Mouse (Mus musculus): ENCODE measurements around the gene Rfpl4. TPM values are rescaled to one million over a fixed set of nuclear protein-coding genes. Genes with fewer than 3 reads are reported as not detected.

Gene Rfpl4
- polyA plus RNA-seq, 1 experiment from 2014 or later: not detected

DNA sequence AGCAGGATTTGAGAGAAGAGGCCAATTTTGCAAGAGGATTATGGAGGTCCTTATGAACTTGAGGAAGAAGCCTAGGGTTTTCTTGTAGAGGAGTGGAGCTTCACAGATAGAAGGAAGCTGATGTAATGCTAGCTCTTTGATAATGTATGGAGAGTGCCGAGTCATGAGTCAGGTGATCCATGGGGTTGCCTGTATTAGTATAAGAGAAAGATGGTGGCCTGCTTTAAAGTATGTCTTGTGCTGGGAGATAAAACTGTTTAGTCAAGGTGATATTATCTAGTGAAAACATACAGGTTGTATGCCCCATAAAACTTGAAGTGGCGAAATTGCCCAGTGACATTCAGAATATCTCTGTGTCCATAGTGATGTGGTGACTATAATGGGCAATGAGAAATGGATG lies 39.8 kb downstream of the Rfpl4 start:
- WGBS: 71% methylated on average over 2 of the region's 2 CpGs
- H3K36me3 ChIP-seq (ENCODE audit: control insufficient read depth, insufficient read depth, low read length): peaks cover 70% of the 10 kb centered on the region

DNA sequence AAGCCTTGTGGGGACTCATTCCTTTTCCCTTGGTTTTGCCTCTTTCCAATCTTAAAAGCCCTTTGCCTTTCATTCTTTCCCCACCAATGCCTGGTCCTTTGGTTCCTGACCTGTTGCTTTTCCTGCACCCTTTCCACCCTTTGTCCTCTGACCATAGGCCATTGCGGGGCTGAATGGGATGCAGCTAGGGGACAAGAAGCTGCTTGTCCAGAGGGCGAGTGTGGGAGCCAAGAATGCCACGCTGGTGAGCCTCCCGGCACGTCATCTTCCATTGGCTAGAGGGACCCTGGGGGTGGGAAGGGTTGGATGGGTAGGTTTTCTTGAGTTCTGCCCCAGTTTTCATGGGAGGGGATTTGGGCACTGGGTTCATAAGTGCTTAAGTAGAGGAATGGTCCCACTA lies 41.8 kb downstream of the Rfpl4 start:
- WGBS: 92% methylated on average over 5 of the region's 5 CpGs
- no peaks in the 10 kb centered on the region for H3K4me1 ChIP-seq (replicated peaks; ENCODE audit: control insufficient read depth, insufficient read depth, low read length)
- H3K9me3 ChIP-seq (ENCODE audit: control insufficient read depth, low read length): no peaks in the 10 kb centered on the region
- no peak for DNase-seq (ENCODE audit: low spot score)
- H3K9ac ChIP-seq (ENCODE audit: low read length): no peak overlapping the region
- ATAC-seq (replicated peaks; ENCODE audit: low FRiP score, low TSS enrichment, low read depth): no peak
- H3K4me3 ChIP-seq (ENCODE audit: low read depth, low read length): no peak overlapping the region
- no peaks in the 10 kb centered on the region for H3K27me3 ChIP-seq (replicated peaks; ENCODE audit: control insufficient read depth, insufficient read depth, low read length)
- H3K4me2 ChIP-seq (ENCODE audit: low read length): no peak overlapping the region
- no peak overlapping the region for H3K27ac ChIP-seq (ENCODE audit: low read depth)
- peaks cover 90% of the 10 kb centered on the region for H3K36me3 ChIP-seq (ENCODE audit: control insufficient read depth, insufficient read depth, low read length)

More for the DNA sequence above, 39.8 kb downstream of the Rfpl4 start:
- Histone ChIP-seq H3K27ac (ENCODE audit: low read depth) (no peak overlapping the region), H3K9me3 (ENCODE audit: control insufficient read depth, low read length) (no peaks in the 10 kb centered on the region), H3K4me3 (ENCODE audit: low read depth, low read length) (no peak overlapping the region), H3K4me2 (ENCODE audit: low read length) (no peak overlapping the region), H3K9ac (ENCODE audit: low read length) (no peak overlapping the region), H3K4me1 (replicated peaks; ENCODE audit: control insufficient read depth, insufficient read depth, low read length) (peaks cover 7% of the 10 kb centered on the region), H3K27me3 (replicated peaks; ENCODE audit: control insufficient read depth, insufficient read depth, low read length) (no peaks in the 10 kb centered on the region)
- DNase-seq (ENCODE audit: low spot score) (no peak), ATAC-seq (replicated peaks; ENCODE audit: low FRiP score, low TSS enrichment, low read depth) (no peak)

DNA sequence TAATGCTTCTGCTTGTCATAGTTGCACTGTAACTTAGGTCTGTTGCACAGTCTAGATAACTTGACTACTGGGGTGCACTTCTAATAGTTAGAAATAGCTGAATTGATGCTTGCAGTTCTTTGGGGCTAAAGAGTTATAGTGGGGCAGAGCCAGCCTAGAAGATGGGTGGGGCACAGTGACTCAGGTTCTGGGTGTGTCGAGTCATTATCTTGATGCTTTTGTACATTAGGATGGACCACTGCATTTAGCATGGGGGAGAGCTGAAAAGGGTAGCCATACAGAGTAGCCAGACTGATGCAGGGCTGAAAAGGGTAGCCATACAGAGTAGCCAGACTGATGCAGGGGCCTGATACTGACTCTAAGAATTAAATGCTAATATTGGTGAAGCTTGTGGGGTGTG lies 43.2 kb downstream of the Rfpl4 start:
- peaks cover 97% of the 10 kb centered on the region for H3K36me3 ChIP-seq (ENCODE audit: control insufficient read depth, insufficient read depth, low read length)

DNA sequence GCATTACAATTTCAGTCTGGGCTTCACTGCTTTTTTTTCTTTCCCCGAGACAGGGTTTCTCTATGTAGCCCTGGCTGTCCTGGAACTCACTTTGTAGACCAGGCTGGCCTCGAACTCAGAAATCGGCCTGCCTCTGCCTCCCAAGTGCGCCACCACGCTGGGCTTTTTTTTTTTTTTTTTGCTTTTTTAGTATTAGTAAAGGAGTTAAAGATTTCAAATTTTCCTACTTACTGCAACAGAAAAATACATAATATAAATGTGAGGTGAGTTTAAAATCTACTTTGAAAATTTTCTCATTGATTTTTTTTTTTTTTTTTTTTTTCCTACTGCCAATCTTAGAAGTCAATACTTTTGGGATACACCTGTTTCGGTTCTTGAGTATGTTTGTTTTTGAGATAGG lies 51.9 kb downstream of the Rfpl4 start:
- H3K9ac ChIP-seq (ENCODE audit: low read length): no peak overlapping the region
- peaks cover 41% of the 10 kb centered on the region for H3K36me3 ChIP-seq (ENCODE audit: control insufficient read depth, insufficient read depth, low read length)
- no peaks in the 10 kb centered on the region for H3K9me3 ChIP-seq (ENCODE audit: control insufficient read depth, low read length)
- no peaks in the 10 kb centered on the region for H3K27me3 ChIP-seq (replicated peaks; ENCODE audit: control insufficient read depth, insufficient read depth, low read length)
- no peak for DNase-seq (ENCODE audit: low spot score)
- 93% methylated on average over 6 of the region's 6 CpGs for WGBS
- H3K27ac ChIP-seq (ENCODE audit: low read depth): no peak overlapping the region
- no peak overlapping the region for H3K4me3 ChIP-seq (ENCODE audit: low read depth, low read length)
- no peak for ATAC-seq (replicated peaks; ENCODE audit: low FRiP score, low TSS enrichment, low read depth)
- H3K4me1 ChIP-seq (replicated peaks; ENCODE audit: control insufficient read depth, insufficient read depth, low read length): peaks cover 21% of the 10 kb centered on the region
- H3K4me2 ChIP-seq (ENCODE audit: low read length): no peak overlapping the region

More for the DNA sequence above, 43.2 kb downstream of the Rfpl4 start:
- H3K4me2 ChIP-seq (ENCODE audit: low read length): no peak overlapping the region
- H3K27me3 ChIP-seq (replicated peaks; ENCODE audit: control insufficient read depth, insufficient read depth, low read length): no peaks in the 10 kb centered on the region
- 81% methylated on average over 1 of the region's 1 CpGs for WGBS
- H3K4me3 ChIP-seq (ENCODE audit: low read depth, low read length): no peak overlapping the region
- ATAC-seq (replicated peaks; ENCODE audit: low FRiP score, low TSS enrichment, low read depth): no peak
- no peak overlapping the region for H3K27ac ChIP-seq (ENCODE audit: low read depth)
- DNase-seq (ENCODE audit: low spot score): no peak
- no peak overlapping the region for H3K9ac ChIP-seq (ENCODE audit: low read length)
- H3K9me3 ChIP-seq (ENCODE audit: control insufficient read depth, low read length): no peaks in the 10 kb centered on the region
- no peaks in the 10 kb centered on the region for H3K4me1 ChIP-seq (replicated peaks; ENCODE audit: control insufficient read depth, insufficient read depth, low read length)

DNA sequence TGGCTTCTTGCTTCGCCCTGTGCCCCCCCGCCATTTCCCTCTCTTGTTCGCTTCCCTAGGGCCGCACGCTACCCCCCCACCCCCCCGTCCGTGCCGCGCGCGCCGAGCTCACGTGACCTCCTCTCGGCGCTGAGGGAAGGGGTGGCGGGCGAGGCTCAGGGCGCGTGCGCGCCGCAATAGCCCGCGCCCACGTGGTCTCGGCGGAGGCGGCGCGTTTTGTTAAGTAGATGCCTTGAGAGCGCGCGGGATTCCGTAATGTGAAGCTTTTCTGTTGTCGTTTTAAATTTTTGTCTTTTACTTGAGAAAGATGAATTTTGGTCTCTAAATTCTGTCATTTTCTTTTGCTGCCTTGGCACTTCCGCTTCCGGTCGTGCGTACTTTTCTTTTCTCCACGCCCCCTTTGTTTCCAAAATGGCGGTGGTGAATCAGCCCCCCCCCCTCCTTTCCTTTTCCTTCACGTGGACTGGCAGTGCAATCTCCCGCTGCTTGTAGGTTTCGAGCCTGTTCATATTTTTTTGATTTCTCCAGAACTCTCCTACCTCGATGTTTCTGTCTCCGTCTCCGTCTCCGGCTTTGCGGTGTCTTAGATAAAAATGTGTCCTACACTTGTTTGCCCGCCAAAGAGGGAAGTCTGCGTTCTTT lies 54.3 kb downstream of the Rfpl4 start:
- peak overlapping the region; percentile 82 for H3K4me2 ChIP-seq (ENCODE audit: low read length)
- H3K9ac ChIP-seq (ENCODE audit: low read length): peak overlapping the region; percentile 98
- H3K4me3 ChIP-seq (ENCODE audit: low read depth, low read length): peak overlapping the region; percentile 80
- DNase-seq (ENCODE audit: low spot score) (peak; percentile 93), ATAC-seq (replicated peaks; ENCODE audit: low FRiP score, low TSS enrichment, low read depth) (peak; percentile 59)
- peaks cover 5% of the 10 kb centered on the region for H3K27me3 ChIP-seq (replicated peaks; ENCODE audit: control insufficient read depth, insufficient read depth, low read length)
- peaks cover 24% of the 10 kb centered on the region for H3K4me1 ChIP-seq (replicated peaks; ENCODE audit: control insufficient read depth, insufficient read depth, low read length)
- WGBS: under 1% methylated on average over 42 of the region's 51 CpGs
- H3K27ac ChIP-seq (ENCODE audit: low read depth): peak overlapping the region; percentile 100
- peaks cover 17% of the 10 kb centered on the region for H3K36me3 ChIP-seq (ENCODE audit: control insufficient read depth, insufficient read depth, low read length)
- no peaks in the 10 kb centered on the region for H3K9me3 ChIP-seq (ENCODE audit: control insufficient read depth, low read length)

DNA sequence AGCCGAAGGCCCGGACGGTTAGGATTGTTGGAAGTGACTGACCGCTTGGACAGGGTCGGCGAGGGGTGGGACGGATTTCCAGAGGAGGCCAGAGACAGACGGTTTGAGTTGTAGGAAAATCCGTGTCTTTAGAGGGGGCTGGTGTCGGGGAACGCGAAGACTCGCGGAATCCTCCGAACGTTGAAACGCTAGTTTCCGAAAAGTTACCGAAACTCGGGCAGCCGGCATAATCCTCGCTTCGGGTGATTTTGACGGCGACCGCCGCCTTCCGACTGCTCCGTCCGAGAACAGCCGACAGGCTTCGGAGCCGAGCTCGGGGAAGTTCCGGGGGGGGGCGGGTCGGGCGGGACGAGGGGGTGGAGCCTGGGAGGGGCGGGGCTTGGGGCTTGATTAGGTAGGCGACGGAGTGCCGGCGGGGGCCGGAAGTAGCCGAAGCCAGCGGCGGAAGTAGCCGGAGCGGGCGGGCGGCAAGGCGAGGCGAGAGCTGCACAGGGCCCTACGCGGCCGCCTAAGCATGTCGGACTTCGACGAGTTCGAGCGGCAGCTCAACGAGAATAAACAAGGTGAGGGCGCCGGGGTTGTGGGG lies 54.9 kb downstream of the Rfpl4 start, which contains the start of gene U2af2:
U2af2 (plus strand) TSS at position 370 of the 586 bp plus-strand sequence.
- Histone ChIP-seq H3K27ac (ENCODE audit: low read depth) (peak within 1 kb of the TSS; percentile 100), H3K27me3 (replicated peaks; ENCODE audit: control insufficient read depth, insufficient read depth, low read length) (peaks cover 11% of the 10 kb centered on the region), H3K4me2 (ENCODE audit: low read length) (peak within 1 kb of the TSS; percentile 82), H3K4me1 (replicated peaks; ENCODE audit: control insufficient read depth, insufficient read depth, low read length) (peaks cover 27% of the 10 kb centered on the region), H3K9me3 (ENCODE audit: control insufficient read depth, low read length) (no peaks in the 10 kb centered on the region), H3K4me3 (ENCODE audit: low read depth, low read length) (peak within 1 kb of the TSS; percentile 80), H3K9ac (ENCODE audit: low read length) (peak within 1 kb of the TSS; percentile 98), H3K36me3 (ENCODE audit: control insufficient read depth, insufficient read depth, low read length) (peaks cover 11% of the 10 kb centered on the region)
- DNase-seq (ENCODE audit: low spot score) (no peak), ATAC-seq (replicated peaks; ENCODE audit: low FRiP score, low TSS enrichment, low read depth) (peak; percentile 78)
- under 1% methylated on average over 65 of the region's 65 CpGs for WGBS

DNA sequence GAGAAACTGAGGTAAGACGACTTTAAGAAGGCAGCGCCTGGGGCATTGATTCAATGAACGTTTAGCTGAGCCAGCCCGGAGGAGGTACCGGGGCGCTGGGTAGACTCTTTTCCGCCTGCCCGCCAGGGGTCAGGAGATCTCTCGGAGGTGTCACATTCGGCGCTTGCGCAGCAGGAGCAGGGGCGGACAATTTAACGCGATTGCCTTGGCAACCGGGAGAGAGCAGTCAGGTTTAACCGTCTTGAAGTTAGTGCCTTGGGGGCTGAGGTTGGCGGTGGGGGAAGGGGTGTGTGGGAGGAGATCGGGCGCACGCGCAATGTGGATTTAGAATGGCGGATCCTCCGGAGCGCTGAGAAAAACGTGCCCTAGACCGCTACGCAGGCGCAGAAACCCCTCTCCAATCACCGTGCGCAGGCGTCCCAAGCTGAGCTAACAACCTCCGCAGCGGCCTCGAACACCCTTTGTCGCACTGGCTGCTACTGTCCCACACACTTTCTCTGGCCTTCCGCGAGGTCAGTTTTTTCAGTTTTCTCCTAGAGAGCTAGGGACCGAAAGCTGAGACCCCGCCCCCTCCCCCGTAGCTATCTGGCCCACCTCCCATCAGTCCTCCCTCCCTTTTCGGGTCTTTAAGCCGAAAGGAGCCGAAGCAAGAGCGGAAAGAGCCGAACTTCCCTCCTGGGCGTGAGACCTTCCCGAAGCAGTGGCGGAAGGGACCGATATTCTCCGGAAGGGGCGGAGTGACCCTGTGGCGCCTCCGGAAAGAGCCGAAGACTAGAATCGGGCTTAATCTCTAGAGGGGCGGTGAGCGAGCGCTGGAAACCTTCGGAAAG lies 55.6 kb downstream of the Rfpl4 start:
- under 1% methylated on average over 60 of the region's 60 CpGs for WGBS
- Histone ChIP-seq H3K4me2 (ENCODE audit: low read length) (peak overlapping the region; percentile 82), H3K9me3 (ENCODE audit: control insufficient read depth, low read length) (no peaks in the 10 kb centered on the region), H3K36me3 (ENCODE audit: control insufficient read depth, insufficient read depth, low read length) (peaks cover 4% of the 10 kb centered on the region; the same call in 1 of the 2 replicates), H3K27ac (ENCODE audit: low read depth) (peak overlapping the region; percentile 100), H3K27me3 (replicated peaks; ENCODE audit: control insufficient read depth, insufficient read depth, low read length) (peaks cover 17% of the 10 kb centered on the region), H3K9ac (ENCODE audit: low read length) (peak overlapping the region; percentile 98), H3K4me3 (ENCODE audit: low read depth, low read length) (peak overlapping the region; percentile 80), H3K4me1 (replicated peaks; ENCODE audit: control insufficient read depth, insufficient read depth, low read length) (peaks cover 27% of the 10 kb centered on the region)
- peak; percentile 88 for ATAC-seq (replicated peaks; ENCODE audit: low FRiP score, low TSS enrichment, low read depth)
- DNase-seq (ENCODE audit: low spot score): peak; percentile 99

DNA sequence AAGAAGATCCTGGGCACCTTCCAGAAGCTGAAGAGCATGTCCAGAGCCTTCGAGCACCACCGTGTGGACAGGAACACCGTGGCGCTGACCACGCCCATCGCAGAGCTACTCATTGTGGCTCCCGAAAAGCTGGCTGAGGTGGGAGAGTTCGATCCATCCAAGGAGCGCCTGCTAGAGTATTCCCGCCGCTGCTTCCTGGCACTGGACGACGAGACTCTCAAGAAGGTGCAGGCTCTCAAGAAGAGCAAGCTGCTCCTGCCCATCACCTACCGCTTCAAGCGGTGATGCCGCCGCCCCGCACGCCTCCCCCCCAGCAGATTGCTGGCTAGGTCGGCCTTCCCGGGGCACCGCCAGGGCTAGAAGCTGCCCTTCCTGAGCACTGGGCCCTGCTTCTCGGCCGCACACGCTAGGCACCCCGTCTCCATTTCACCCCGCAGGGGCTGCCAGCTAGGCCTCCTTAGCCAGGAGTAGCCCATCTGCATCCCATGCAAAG lies 56.5 kb downstream of the Rfpl4 start:
- peak overlapping the region; percentile 80 for H3K4me3 ChIP-seq (ENCODE audit: low read depth, low read length)
- peaks cover 27% of the 10 kb centered on the region for H3K4me1 ChIP-seq (replicated peaks; ENCODE audit: control insufficient read depth, insufficient read depth, low read length)
- WGBS: 4% methylated on average over 27 of the region's 27 CpGs
- H3K27me3 ChIP-seq (replicated peaks; ENCODE audit: control insufficient read depth, insufficient read depth, low read length): peaks cover 26% of the 10 kb centered on the region
- ATAC-seq (replicated peaks; ENCODE audit: low FRiP score, low TSS enrichment, low read depth) (no peak), DNase-seq (ENCODE audit: low spot score) (peak; percentile 83)
- H3K9ac ChIP-seq (ENCODE audit: low read length): peak overlapping the region; percentile 98
- peak overlapping the region; percentile 100 for H3K27ac ChIP-seq (ENCODE audit: low read depth)
- H3K36me3 ChIP-seq (ENCODE audit: control insufficient read depth, insufficient read depth, low read length): no peaks in the 10 kb centered on the region; the same call in 1 of the 2 replicates
- peak overlapping the region; percentile 82 for H3K4me2 ChIP-seq (ENCODE audit: low read length)
- H3K9me3 ChIP-seq (ENCODE audit: control insufficient read depth, low read length): no peaks in the 10 kb centered on the region

Data from intestine, embryonic 14.5 days (tissue).